Mouse (Mus musculus): Measurements from ENCODE around the gene Elovl6.

Elovl6 gene

DNA sequence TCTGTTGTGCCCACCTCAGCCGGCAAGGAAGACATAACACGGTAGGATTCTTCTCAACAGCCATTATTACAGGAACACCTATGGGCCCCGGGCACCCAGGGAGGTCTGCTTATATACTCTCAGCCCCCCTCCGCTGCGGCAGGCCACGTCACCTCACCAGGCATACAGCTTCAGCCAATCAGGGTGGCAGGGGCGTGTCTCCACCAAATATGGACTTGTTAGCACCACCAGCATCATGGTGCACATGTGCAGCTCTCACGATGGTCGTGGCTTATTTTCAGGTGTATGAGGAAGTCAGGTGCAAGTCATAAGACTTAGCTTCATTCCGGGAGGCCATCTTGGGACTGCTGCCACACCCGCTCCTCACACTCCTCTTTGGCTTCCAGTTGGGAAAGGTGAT is 9.3 kb downstream of the Elovl6 start:
- no peak for DNase-seq (ENCODE audit: low spot score in 2 of 2)

GRCm38 (mm10) chr3:129543376-129543775 is 11.2 kb downstream of the Elovl6 start:
- DNase-seq (ENCODE audit: low spot score in 2 of 2) = no peak

DNA sequence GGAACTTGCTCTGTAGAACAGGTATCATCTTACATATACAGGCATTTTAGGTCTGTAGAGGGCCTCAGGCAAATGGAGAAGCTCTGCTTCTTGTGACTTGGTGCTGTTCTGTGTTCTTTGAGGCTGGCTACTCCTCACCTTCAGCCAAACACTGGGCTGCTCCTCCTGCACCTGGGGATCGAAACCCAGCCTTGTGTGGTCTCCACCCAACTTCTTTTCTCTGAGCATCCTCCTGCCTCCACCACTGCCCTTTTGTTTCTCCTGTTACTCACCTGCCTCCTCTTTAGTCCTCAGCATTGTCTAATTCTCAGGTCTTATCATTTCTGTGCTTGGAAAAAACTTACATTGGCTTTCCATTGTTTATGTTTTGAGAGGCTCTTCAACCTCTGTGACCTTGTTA is 12.1 kb downstream of the Elovl6 start:
- no peak for DNase-seq (ENCODE audit: low spot score in 2 of 2)

DNA sequence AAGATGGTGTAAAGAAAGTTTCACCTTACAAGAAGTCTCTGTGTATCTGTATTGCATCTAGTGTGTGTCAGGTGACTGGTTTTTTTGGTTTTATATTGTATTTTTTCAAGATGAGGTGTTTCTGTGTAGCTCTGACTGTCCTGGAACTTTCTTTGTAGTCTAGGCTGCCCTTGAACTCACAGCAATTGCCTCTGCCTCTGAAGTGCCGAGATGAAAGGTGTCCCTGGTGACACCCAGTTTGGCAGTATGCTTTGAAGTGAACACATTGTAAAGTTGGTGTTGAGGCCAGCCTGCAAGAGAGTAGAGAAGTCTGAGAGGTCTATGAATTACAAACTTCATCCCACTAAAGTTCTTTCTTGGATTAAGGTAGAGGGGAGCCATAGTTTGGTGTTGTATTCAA is 13.1 kb downstream of the Elovl6 start:
- DNase-seq (ENCODE audit: low spot score in 2 of 2) = no peak

GRCm38 (mm10) chr3:129545801-129546200 is 13.6 kb downstream of the Elovl6 start:
- DNase-seq (ENCODE audit: low spot score in 2 of 2) = no peak

- no peak for DNase-seq (ENCODE audit: low spot score in 2 of 2)
Measured at GRCm38 (mm10) chr3:129547837-129548435, 15.8 kb downstream of the Elovl6 start.

DNA sequence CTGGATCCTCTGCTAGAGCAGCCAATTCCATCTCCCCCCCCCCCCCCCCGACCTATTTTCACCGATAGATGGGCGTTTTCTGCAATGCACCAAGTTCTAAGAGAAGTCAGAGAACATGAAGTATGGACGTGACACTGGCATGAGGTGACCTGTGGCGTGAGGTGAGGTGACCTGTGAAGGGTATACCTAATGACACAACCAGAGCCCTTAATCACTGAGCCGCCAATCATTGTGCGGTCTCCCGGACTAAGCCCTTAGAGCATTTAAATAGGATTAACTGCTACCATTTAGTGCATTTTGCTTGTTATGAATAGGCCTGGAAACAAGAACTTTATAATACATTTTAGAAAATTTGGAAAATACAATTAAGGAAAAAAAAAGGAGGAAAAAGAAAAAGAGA is 16.6 kb downstream of the Elovl6 start:
- DNase-seq (ENCODE audit: low spot score in 2 of 2) = no peak

DNA sequence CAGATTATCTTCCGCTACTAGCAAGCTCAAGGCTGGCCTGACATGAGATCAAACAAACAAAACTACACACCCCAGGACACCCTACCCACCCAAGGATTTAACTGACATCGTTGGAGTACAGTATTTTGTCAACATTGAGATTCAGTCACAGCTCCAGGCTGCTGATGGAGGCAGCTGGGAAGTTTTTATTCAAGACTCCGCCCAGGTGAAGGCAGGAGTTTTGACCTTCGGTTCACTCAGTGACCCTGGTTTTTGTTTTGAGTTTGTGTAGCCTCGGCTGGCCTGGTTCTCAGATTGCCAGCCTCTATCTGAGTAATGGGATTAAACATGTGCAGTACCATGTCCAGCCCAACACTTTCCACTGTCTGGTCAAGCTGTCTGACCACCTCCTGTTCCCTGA is 17.4 kb downstream of the Elovl6 start:
- DNase-seq (ENCODE audit: low spot score in 2 of 2) = no peak

GRCm38 (mm10) chr3:129551581-129552290 is 19.6 kb downstream of the Elovl6 start:
- DNase-seq (ENCODE audit: low spot score in 2 of 2) = no peak

GRCm38 (mm10) chr3:129552370-129552769 is 20.2 kb downstream of the Elovl6 start:
- DNase-seq (ENCODE audit: low spot score in 2 of 2) = peak in 1 of 2 experiments; percentile 15

- DNase-seq (ENCODE audit: low spot score in 2 of 2) = peak; percentile 74 to 76
Measured at GRCm38 (mm10) chr3:129553173-129553572, 21.0 kb downstream of the Elovl6 start.

GRCm38 (mm10) chr3:129553661-129554060 is 21.5 kb downstream of the Elovl6 start:
- DNase-seq (ENCODE audit: low spot score in 2 of 2) = no peak

- no peak for DNase-seq (ENCODE audit: low spot score in 2 of 2)
Measured at GRCm38 (mm10) chr3:129554436-129554835, 22.3 kb downstream of the Elovl6 start.

- DNase-seq (ENCODE audit: low spot score in 2 of 2) = no peak
Measured at GRCm38 (mm10) chr3:129557048-129557447, 24.9 kb downstream of the Elovl6 start.

- no peak for DNase-seq (ENCODE audit: low spot score in 2 of 2)
Measured at GRCm38 (mm10) chr3:129557566-129557965, 25.4 kb downstream of the Elovl6 start.

- no peak for DNase-seq (ENCODE audit: low spot score in 2 of 2)
Measured at GRCm38 (mm10) chr3:129558016-129558955, 26.1 kb downstream of the Elovl6 start.

DNA sequence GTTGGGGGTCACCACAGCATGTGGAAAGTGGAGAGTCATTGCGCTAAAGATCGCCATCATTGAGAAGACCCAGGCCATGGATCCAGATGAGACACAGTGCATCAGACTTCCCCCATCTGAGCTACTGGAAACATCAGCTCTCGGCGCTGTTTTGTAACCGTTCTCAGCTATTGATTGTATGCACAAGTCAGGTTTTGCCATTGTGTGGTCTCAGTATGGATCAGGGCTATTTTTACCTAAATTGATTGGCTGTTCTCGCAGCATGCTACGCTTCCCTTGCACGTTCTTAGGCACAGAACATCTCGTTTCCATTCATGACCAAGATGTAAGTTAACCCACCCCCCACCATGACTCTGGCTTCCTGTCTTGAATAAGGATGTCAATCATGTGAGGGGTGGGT is 27.9 kb downstream of the Elovl6 start:
- no peak for DNase-seq (ENCODE audit: low spot score in 2 of 2)

GRCm38 (mm10) chr3:129561011-129561410 is 28.9 kb downstream of the Elovl6 start:
- no peak for DNase-seq (ENCODE audit: low spot score in 2 of 2)

- DNase-seq (ENCODE audit: low spot score in 2 of 2) = peak; percentile 21 to 30
Measured at GRCm38 (mm10) chr3:129561853-129562252, 29.7 kb downstream of the Elovl6 start.

GRCm38 (mm10) chr3:129562411-129562810 is 30.3 kb downstream of the Elovl6 start:
- no peak for DNase-seq (ENCODE audit: low spot score in 2 of 2)

GRCm38 (mm10) chr3:129563807-129564206 is 31.7 kb downstream of the Elovl6 start:
- DNase-seq (ENCODE audit: low spot score in 2 of 2) = no peak

- no peak for DNase-seq (ENCODE audit: low spot score in 2 of 2)
Measured at GRCm38 (mm10) chr3:129564852-129565251, 32.7 kb downstream of the Elovl6 start.
